Mouse (Mus musculus): Measurements from ENCODE around the gene Chp1.
"Not testable (repeated sequence)": the region's sequence is repeated elsewhere in the genome, so short reads cannot be mapped to it uniquely, and the experiment has no call there.

Gene Chp1

DNA sequence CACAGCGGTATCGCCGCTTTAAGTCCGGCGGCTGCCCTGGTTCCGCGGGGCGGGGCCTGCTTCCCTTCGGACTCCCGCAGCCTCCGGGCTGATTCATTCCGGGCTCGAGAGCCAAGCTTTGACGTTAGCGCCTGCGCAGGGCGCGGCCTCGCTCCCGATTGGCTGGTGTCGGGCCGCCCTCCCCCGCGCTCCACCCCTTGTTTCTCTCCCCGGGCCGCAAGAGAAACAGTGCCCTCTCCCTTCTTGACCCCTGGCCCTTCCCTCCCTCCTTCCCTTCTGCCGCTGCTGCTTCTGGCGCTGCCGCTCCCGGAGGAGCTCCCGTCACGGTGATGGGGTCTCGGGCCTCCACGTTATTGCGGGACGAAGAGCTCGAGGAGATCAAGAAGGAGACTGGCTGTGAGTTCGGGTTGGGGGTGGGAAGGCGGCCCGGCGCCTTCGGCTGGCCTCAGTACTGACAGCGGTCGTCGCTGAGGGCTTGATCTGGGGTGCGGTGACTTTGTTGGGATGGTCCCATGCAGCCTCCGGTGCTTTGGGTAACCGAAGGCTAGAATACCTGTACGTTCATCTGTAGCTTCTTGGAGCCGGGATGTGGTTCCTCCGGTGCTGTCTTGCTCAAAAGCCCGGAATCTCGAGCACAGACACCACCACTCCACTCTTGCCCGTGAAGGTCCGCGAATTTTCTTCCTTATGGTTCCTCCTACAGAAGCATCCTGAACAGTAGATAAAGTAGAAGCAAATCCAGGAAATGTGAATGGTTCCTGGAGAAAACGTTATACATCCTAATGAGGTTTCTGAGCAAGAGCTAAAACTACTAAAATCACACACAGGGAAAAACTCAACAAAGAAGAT is at the start of gene Chp1, which contains the start of gene Exd1:
Chp1 (plus strand) TSS at position 176 of the 849 bp plus-strand sequence.
Exd1 (minus strand) TSS at position 106 of the 849 bp plus-strand sequence.
- DNase-seq (ENCODE audit: low spot score in 2 of 2) = peak; percentile 95 to 97

DNA sequence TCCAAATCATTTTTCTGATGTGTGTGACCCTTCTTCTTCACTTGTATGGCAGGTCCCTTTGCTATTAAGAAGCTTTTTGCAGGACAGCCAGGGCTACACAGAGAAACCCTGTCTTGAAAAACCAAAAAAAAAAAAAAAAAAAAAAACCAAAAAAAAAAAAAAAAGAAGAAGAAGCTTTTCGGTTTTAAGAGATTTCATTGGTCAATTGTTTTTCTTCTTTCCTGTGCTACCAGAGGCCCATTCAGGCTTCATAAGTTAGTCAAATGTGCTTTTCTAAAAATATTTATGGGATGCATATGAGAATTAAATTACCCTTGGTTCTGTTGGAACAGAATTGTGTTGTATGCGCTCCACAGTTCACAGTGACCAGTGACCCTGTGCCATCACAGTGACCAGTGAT is 48.6 kb upstream of the Chp1 start:
- DNase-seq (ENCODE audit: low spot score in 2 of 2) = no peak

DNA sequence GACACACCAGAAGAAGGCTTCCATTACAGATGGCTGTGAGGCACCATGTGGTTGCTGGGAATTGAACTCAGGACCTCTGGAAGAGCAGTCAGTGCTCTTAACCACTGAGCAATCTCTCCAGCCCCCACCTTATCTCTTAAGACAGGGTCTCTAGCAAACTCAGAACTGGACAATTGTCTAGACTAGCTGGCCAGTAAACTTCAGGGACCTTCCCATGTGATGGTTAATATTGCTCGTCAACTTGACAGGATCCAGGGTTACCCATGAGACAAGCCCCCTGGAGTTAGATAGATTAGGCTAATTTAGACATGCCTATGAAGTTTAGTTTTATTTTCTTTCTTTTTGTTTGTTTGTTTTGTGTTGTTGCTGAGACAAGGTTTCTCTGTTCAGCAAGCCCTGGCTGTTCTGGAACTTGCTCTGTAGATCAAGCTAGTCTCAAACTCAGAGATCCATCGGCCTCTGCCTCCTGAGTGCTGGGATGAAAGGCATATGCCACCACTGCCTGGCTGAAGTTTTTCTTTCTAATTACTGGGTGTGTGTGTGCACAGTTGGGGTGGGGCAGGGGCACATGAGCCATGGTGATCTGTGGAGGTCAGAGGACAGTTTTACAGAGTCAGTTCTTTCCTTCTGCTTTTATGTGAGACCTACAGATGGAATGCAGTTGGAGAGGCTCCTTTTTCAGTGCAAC is 46.4 kb upstream of the Chp1 start:
- DNase-seq (ENCODE audit: low spot score in 2 of 2) = no peak

DNA sequence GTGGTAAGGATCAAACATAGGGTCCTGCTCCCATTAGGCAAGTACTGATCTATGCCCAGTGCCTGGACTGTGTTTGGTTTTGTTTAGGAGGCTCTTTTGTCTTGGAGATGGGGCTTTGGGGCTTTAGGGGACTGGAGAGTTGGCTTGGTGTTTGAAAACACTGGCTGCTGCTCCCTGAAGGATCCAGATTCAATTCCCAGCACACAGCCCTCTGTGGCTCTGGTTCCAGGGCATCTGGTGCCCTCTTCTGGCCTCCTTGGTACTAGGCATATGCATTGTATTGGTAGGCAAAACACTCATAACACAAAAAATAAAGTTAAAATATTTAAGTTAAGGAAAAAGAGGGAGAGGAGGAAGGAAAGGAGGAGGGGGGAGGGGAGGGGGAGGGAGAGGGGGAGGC is 40.4 kb upstream of the Chp1 start:
- DNase-seq (ENCODE audit: low spot score in 2 of 2) = no peak

DNA sequence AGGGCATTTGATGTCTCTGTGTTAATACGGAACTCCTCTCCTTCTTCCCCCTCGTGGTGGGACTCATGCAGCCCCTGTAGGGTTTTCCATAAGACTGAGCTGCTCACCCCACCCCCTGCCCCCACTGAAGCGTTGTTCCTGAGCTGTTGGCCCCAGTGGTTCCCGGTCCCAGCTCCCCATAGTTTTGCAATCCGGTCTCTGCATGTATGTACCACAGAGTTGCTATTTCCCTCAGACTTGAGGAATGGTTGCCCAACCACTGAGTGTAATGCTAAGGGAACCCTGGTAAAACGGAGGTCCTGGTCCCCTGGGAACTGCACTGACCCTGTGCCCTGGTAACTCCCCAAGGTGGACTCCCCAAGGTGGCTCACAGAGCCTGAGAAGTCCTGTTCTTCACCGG is 39.0 kb upstream of the Chp1 start:
- not testable (repeated sequence) for DNase-seq (ENCODE audit: low spot score in 2 of 2)

DNA sequence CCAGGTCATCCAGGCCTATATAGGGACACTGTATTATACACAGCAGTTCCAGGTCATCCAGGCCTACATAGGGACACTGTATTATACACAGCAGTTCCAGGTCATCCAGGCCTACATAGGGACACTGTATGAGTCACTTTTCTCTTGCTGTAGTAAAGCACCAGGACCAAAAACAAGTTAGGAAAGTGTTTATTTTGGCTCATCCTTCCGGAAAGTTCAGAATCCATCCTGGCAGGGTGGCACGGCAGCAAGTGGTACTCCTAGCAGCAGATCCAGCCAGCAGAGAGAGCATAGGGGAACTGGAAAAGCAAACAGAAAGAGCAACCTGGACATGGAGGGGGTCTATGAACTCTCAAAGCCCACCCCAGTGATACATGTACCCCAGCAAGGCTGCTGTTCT is 36.6 kb upstream of the Chp1 start:
- DNase-seq (ENCODE audit: low spot score in 2 of 2) = no peak

DNA sequence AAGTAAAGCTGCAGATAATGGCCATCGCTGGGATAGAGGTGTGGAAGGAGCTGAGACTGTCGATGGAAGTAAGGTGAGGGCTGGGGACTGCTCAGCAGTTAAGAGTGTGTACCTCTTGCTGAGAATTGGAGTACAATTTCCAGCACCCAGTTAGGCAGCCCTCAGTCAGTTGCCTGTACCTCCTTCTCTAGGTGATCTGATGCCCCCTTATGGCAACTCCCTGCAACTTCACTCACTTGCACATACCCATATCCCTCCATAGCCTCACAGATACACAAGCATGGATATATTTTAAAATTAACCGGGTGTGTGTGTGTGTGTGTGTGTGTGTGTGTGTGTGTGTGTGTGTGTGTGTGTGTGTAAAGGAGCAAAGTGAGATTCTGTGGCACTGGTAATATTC is 35.2 kb upstream of the Chp1 start:
- DNase-seq (ENCODE audit: low spot score in 2 of 2) = no peak

DNA sequence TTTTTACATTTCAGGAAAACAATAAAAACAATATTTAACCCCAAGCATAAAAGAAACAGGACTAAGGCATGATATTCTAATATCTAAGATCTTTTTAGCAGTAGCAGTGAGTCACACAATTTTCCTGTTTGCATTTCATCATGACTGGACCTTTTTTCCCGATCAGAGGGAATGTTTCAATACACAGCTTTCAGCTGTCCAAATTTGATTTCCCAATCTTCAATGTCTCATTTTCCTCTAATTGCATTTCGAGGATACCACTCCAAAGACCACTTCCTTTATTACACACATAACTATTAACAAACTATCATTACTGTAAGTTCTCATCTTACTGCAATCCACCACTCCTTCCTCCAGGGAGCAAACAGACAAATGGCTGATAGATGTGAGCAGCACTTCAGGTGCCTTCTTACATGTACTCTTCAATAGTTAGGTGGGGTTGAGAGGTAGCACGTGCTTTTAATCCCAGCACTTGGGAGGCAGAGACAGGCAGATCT is 33.4 kb upstream of the Chp1 start:
- DNase-seq (ENCODE audit: low spot score in 2 of 2) = no peak

DNA sequence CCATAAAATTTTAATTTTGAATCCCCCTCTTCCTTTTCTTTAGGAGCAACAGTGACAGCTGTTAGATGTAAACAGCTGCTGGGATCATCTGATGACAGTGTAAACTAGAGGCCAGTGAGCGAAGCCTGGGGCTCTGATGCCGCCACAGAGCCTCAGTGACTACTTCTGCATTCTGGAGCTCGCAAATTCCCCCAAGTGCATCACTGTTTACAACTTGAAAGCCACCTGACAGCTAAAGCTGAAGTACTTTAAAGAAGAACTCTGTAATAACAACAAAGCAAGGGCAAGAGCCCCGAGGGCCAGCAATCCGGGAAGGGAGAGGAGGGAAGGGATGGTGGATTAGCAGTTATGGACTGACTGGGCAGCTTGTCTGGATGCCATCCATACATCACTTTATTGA is 30.7 kb upstream of the Chp1 start:
- DNase-seq (ENCODE audit: low spot score in 2 of 2) = no peak

DNA sequence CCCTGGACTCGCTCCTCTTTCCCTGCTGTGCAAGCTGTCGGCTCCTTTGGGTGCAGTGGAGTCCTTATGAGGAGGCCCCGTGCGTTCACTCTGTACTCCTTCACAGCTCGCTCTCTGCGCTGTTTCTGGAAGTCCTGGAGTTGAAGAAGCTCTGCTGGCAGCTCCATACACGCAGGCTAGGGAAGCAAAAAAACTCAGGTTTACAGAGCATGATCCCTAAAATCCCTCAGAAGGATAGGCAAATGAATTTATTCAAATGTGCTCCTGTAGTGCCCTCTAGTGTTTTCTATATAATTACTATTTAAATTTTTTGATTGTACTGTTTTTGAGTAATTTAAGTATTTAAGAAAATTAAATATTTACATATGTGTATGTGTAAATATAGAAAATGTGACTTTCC is 26.9 kb upstream of the Chp1 start:
- DNase-seq (ENCODE audit: low spot score in 2 of 2) = peak in 1 of 2 experiments; percentile 8

DNA sequence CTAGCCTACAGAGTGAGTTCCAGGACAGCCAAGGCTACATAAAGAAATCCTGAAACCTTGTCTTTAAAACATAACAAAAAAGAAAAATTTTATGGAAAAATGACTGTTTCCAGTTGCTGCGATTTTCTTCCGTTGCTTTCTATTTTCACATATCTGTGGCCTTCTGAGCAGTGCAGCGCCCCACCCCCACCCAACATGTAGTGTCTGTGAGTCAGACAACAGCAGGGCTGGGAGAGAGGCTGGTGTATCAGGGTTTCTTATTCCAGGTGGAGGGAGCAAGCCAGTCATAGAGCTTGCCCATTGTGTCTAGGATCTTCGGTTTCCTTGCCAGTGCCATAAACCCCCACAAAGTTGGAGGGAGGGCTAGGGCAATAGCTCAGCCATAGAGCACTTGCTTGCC is 23.7 kb upstream of the Chp1 start:
- DNase-seq (ENCODE audit: low spot score in 2 of 2) = no peak

DNA sequence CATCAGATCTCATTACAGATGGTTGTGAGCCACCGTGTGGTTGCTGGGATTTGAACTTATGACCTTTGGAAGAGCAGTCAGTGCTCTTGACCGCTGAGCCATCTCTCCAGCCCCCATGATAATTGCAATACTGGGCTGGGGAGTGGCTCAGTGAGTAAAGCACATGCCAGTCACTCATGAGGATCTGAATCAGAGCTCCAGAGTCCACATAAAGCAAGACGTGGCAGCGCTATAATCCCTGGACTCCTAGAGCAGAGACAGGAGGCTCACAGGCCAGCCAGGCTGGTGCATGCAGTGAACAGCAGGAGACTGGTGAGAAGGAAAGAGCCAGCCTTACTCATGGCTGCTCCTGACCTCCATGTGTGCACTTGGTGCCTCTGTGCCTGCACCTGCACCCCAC is 22.1 kb upstream of the Chp1 start:
- DNase-seq (ENCODE audit: low spot score in 2 of 2) = no peak

DNA sequence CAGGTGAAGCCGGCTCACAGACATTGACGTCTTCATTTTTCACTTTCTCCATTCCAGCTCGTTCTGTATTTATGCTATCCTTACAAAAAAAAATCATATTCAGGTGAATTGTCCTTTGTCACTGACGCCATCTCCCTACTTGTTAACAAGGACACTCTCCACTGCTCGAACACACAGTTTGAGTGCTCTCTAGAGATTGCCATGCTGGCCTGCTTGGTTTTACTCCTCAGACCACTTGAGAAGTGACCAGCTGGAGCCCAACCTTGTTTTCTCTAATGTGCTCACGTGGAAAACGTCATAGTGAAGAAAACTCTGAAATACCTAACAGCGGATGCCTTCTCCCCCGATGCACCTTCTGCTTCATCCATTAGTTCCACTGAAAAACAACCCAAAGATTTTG is 8.7 kb upstream of the Chp1 start:
- no peak for DNase-seq (ENCODE audit: low spot score in 2 of 2)

DNA sequence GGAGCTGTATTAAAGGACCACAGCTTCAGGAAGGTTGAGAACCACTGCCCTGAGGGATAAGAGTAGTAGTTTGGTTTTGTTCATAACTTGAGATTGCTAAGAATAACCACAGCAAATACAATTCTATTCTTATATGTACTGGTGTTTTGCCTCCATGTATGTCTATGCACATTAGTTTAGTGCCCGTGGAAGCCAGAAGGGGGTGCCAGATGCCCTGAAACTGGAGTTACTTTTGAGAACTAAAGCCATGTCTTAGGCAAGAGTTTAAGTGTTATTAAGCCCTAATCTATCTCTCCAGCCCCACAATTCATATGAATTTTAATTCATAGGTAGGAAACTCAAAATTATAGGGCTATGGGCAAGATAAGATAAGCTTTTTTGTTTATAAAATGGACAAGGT is 5.4 kb upstream of the Chp1 start:
- peak; percentile 15 to 28 for DNase-seq (ENCODE audit: low spot score in 2 of 2)

DNA sequence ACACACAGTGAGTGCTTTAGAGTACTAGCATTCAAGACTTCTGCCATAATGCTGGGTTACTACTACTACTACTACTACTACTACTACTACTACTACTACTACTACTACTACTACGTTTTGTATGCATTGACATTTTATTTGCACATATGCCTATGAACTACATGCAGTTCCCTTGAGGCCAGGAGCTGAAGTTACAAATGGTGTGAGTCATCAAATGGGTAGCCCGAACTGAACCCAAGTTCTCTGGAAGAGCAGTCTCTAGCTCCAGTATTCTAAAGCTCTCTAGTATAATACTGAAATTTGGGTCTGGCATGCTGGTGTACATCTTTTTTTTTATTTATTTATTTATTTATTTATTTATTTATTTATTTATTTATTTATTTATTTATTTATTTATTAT is 3.8 kb upstream of the Chp1 start:
- DNase-seq (ENCODE audit: low spot score in 2 of 2) = no peak

DNA sequence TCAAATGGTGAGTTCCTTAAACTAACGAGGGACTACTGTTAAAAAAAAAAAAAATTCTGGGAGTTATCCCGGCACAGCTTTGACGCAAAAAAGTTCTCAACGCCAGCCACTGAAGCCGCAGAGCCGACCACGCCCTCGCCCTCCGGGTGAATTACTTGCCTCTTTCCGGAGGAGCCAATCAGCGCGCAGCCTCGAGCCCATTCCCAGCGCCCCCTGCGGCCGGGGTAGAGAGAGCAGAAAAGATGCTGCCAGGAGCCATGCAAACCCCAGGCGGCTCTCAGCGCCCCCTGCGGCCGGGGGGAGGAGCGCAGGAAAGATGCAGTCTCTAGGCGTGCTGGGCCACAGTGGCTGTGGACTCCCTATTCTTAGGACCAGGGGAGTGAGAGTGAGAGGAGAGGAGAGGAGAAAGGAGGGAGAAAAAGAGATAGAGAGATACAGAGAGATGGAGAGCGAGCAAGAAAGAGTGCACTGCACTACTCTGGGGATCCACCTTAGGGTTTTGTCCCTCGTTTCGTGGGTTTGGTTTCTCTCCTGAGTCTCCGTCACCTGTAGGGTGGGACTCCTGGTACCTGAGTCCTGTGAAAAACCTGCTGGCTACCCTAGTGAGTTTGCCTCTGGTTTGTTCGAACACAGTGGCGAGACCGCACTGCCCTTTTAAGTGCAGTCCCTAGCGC is 512 bp upstream of the Chp1 start:
- DNase-seq (ENCODE audit: low spot score in 2 of 2) = peak; percentile 70 to 75

DNA sequence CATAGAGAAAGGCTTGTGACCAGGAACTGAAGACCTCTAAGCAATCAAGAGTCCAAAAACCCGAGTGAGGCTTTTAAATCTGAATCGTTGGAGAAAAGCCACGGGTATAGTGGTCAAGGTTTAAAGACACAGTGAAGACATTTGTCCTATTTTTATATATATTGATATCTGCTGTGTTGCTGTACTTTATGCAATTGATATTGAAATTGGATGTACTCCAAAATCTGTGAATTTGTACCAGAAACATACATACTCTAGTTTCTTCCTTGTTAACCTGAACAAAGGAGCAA is 819 bp downstream of the Chp1 start:
- no peak for DNase-seq (ENCODE audit: low spot score in 2 of 2)

DNA sequence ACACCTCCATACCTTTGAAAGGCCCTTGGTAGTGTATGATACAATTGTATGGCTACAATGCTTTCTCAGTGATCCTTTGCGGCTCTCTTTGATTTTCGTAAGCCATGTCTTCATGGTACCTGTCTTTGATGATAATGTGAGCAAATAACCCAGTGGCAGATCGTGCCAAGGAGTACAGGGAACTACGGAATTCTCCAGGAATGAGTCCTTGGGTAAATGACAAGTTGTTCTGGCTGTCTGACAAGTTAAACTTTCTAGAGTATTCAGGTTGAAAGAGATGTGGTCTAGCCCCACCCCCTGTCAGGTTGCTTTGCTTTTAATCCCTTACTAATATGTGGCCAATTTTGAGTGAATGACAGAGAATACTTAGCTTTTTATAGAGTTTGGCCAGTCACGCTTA is 1.2 kb downstream of the Chp1 start:
- DNase-seq (ENCODE audit: low spot score in 2 of 2) = no peak

DNA sequence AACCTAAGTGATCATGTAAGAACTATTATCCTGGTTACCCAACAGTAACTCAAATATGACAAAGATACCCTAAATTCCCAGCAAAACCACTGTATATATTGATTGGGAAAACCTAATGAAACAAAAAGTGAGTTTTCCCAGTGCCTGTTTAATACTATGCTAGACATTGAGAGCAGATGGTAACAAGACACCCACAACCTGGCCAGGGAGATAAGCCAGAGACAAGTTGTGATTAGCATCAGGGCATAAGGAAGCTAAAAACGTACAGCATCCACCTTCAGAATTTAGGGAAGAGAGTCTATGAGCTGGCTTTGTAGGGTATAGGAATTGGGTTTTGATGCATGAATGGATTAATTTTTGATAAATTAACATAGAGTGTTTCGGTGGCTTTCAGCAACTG is 2.2 kb downstream of the Chp1 start:
- no peak for DNase-seq (ENCODE audit: low spot score in 2 of 2)

DNA sequence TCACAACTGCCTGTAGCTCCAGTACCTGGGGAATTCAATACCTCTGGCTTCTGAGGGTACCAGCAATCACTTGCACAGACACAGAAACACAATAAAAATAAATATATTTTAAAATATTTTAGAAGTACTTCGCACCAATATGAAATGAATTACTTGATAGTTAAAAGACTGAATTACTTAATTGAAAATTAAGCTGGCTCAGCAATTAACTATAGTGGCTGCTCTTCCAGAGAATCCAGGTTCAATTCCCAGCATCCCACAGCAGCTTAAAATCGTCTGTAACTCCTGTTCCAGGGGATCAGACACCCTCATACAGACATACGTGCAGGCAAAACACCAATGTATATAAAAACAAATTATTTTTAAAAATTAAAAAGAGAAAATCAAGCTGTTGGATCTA is 10.5 kb downstream of the Chp1 start:
- DNase-seq (ENCODE audit: low spot score in 2 of 2) = no peak

DNA sequence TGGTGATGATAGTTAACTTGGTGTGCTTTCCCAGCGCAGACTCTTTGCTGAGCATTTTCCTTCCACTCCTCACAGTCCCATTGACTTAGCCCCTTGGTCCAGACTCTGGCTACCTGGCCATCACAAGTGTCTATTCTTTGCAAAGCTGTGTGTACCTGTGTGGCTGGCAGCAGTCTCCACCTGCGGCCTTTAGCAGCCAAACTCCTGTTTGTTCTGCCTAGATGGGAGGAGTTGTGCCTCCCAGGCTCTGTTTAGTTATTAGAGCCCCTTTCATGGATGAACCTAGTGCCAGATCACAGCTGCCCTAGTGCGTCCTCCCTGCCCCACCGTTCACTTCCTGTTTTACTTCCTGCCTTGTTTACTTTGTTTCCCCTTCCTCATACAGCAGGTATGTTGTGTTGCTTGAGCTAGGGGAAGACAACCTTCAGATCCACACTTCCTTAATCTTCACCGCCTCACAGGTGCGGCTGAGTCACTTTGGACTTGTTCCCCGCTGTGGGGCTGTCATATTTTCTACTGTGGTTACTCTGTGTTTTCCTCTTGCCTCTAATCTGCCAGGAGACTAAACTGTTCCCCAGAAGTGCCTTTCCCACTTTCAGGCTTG is 11.3 kb downstream of the Chp1 start:
- no peak for DNase-seq (ENCODE audit: low spot score in 2 of 2)

DNA sequence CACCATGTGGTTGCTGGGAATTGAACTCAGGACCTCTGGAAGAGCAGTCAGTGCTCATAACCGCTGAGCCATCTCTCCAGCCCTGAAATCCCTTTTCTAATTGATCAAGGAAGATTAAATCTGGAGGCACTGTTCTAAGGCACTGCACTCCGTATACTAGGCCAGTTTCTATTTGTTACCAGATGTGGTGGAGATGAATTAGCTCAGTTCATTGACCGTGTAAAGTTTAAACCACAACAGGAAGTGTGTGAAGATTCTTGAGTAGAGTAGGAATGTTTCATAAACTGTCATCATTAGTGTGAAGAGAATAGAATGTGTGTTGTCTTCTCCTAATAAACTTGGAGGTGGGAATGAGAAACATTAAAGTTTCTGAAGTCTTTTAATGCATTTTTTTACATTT is 14.3 kb downstream of the Chp1 start:
- no peak for DNase-seq (ENCODE audit: low spot score in 2 of 2)

Measured in frontal cortex, postnatal 10 days (tissue).